Mouse (Mus musculus) neural tube, embryonic 11.5 days (tissue): ENCODE results near the gene Plac8. TPM values are rescaled to one million over a fixed set of nuclear protein-coding genes. Genes with fewer than 3 reads are reported as not detected.

Source experiments
- ATAC-seq: fragments of 200-750 bp; cut with Nextera tagmentation; 2 replicates; pipeline ENCODE4 v1.8.0; 2017; ENCODE audit warnings: moderate number of reproducible peaks, mild to moderate bottlenecking, moderate TSS enrichment, moderate library complexity; ENCODE audit not compliant: insufficient read depth, low FRiP score, low TSS enrichment
- DNase-seq: peaks from one replicate; pipeline ENCODE4 v3.0.0-alpha.2; 2015; ENCODE audit warnings: low spot score
- H3K27ac ChIP-seq: fragments of 300-500 bp; sonication (generic); 2 replicates; pipeline ENCODE4 v1.5.1; 2014; ENCODE audit warnings: low read depth, mild to moderate bottlenecking, low read length
- H3K27me3 ChIP-seq: fragments of 300-500 bp; sonication (generic); 2 replicates; pipeline ENCODE4 v1.6.1; 2014; ENCODE audit warnings: mild to moderate bottlenecking, low read length, mixed read lengths; ENCODE audit not compliant: control insufficient read depth, insufficient read depth
- H3K36me3 ChIP-seq: fragments of 300-500 bp; sonication (generic); 2 replicates; pipeline ENCODE4 v1.6.1; 2014; ENCODE audit warnings: mild to moderate bottlenecking, low read length, moderate library complexity, mixed read lengths; ENCODE audit not compliant: control insufficient read depth, insufficient read depth
- H3K4me1 ChIP-seq: fragments of 300-500 bp; sonication (generic); 2 replicates; pipeline ENCODE4 v1.6.1; 2014; ENCODE audit warnings: low read length, mixed read lengths; ENCODE audit not compliant: control insufficient read depth, insufficient read depth
- H3K4me2 ChIP-seq: fragments of 300-500 bp; sonication (generic); 2 replicates; pipeline ENCODE4 v1.6.1; 2014; ENCODE audit warnings: low read depth, mild to moderate bottlenecking, moderate library complexity
- H3K4me3 ChIP-seq: fragments of 300-500 bp; sonication (generic); 2 replicates; pipeline ENCODE4 v1.5.1; 2014; ENCODE audit warnings: low read depth, low read length
- H3K9ac ChIP-seq: fragments of 300-500 bp; sonication (generic); 2 replicates; pipeline ENCODE4 v1.6.1; 2014; ENCODE audit warnings: mild to moderate bottlenecking, low read length
- H3K9me3 ChIP-seq: fragments of 300-500 bp; sonication (generic); 2 replicates; pipeline ENCODE4 v1.6.1; 2016; ENCODE audit warnings: low read length; ENCODE audit not compliant: control insufficient read depth
- WGBS: fragments of 180-500 bp; shearing (Covaris S2); extraction: QIAGEN DNeasy Blood & Tissue Kit; methylation state at CpG from one replicate; pipeline ENCODE4 v1.1.7; 2014; 5-methylcytosine and 5-hydroxymethylcytosine counted together
- polyA plus RNA-seq: library from polyadenylated mRNA; unstranded; fragments of >200 nt; fragmentation: Nextera tagmentation; extraction: Ambion mirVana; gene quantifications from 2 replicates; pipeline ENCODE4 v1.2.1, GENCODE M21; 2014

Gene Plac8
- polyA plus RNA-seq, 1 experiment from 2014 or later: 2.5 TPM

DNA sequence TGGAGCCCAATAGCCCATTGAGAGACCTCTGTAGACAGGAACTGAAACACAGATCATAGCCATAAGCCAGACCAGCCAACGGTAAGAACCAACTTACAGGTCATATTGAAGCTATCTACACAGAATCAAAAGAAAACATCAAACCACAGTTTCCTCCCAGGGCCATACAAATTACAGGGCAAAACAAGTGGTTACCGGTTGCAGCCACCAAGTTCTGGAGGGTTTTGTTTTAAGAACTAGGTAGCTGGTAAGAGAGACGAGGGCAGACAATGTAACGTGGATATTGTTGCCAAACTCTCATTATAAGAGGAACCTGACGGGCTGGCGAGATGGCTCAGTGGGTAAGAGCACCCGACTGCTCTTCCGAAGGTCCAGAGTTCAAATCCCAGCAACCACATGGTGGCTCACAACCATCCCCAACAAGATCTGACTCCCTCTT is 13.2 kb upstream of the Plac8 start:
- Histone ChIP-seq H3K4me2 (no peak overlapping the region), H3K9me3 (no peaks in the 10 kb centered on the region), H3K4me3 (no peak overlapping the region), H3K27me3 (no peaks in the 10 kb centered on the region), H3K36me3 (no peaks in the 10 kb centered on the region), H3K27ac (no peak overlapping the region), H3K9ac (no peak overlapping the region), H3K4me1 (no peaks in the 10 kb centered on the region)
- no peak for ATAC-seq
- WGBS: 91% methylated on average over 8 of the region's 8 CpGs
- DNase-seq: no peak

DNA sequence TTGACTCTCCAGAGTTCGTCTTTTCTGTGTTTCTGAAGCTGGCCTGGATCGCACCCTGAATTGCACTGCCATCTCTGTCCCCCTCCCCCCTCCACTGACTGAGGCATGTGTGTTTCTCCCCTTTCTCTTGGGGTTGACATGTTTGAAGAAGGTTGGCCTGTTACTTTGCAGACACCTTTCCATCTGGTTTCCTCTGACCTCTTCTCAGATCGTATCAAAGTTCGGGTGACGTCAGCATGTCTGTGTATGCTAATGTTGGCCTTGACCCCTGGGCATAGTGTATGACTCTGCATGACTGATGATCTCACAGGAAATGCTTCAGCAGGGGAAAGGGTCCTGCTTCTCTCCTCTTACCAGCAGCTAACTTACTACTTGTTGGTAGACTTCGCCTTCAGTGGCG is 11.0 kb upstream of the Plac8 start:
- DNase-seq (no peak), ATAC-seq (no peak)
- no peaks in the 10 kb centered on the region for H3K27me3 ChIP-seq
- no peaks in the 10 kb centered on the region for H3K9me3 ChIP-seq
- no peak overlapping the region for H3K9ac ChIP-seq
- no peak overlapping the region for H3K4me3 ChIP-seq
- no peak overlapping the region for H3K4me2 ChIP-seq
- H3K36me3 ChIP-seq: no peaks in the 10 kb centered on the region
- H3K4me1 ChIP-seq: no peaks in the 10 kb centered on the region
- H3K27ac ChIP-seq: no peak overlapping the region
- 94% methylated on average over 7 of the region's 7 CpGs for WGBS

DNA sequence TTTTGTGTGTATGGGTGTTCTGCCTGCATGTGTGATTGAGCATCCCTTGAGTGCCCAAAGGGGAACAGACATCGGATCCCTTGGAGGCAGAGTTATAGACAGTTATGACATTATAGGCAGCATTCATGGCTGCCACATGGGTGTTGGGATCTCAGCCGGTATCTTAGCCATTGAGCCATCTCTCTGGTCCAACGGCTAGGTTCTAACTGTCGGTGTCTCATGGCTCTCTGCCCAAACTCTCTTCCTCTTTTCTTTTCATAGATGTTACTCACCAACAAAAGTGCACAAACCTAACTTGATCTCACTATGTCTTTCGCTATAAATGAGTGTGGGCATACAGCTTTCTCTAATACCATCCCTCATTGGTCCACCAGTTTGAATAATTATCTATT is 10.4 kb upstream of the Plac8 start:
- Histone ChIP-seq H3K4me3 (no peak overlapping the region), H3K4me2 (no peak overlapping the region), H3K36me3 (no peaks in the 10 kb centered on the region), H3K9me3 (no peaks in the 10 kb centered on the region), H3K27ac (no peak overlapping the region), H3K4me1 (no peaks in the 10 kb centered on the region), H3K9ac (no peak overlapping the region), H3K27me3 (no peaks in the 10 kb centered on the region)
- DNase-seq (no peak), ATAC-seq (no peak)
- 92% methylated on average over 5 of the region's 5 CpGs for whole genome bisulfite sequencing

DNA sequence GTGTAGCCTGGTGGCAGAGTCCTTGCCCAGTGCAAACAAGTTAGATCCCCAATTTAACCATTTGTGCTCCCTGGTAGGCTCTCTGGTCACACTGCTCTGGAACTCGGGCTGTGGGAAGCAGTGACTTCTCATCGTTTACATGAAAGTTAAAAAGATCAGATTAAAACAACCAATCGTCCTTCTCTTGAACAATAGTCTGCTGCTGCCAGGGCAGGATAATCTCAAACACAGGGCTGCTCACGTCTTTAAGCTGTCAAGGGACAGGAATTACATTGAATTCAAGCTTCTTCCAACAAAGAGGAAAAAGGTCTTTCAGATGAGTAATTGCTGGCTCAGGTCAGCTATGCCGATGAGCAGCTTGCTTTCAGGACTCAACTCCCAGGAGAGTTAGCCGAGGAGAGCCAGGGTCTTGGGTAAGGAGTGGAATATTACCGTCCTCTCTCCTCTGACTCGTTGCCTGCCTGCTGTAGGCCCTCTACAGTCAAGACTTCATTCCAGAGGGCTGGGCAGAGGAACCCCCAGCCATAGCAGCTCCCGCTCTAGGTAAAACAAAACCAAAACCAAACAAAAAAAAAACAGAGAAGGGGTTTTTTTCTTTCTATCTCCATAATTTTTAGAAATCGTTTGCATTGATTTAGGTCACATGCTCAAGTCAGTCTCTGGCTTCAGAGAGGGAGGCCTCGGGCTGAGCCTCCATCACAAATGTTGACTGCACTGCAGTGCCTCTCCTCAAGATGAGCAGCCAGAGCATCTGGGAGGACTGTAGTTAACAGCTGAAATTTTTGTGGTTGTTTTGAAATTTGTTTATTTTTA is 9.8 kb upstream of the Plac8 start:
- no peak overlapping the region for H3K4me3 ChIP-seq
- DNase-seq (no peak), ATAC-seq (no peak)
- H3K4me2 ChIP-seq: no peak overlapping the region
- WGBS: 77% methylated on average over 11 of the region's 11 CpGs
- no peaks in the 10 kb centered on the region for H3K4me1 ChIP-seq
- no peak overlapping the region for H3K9ac ChIP-seq
- no peaks in the 10 kb centered on the region for H3K9me3 ChIP-seq
- no peaks in the 10 kb centered on the region for H3K36me3 ChIP-seq
- no peak overlapping the region for H3K27ac ChIP-seq
- no peaks in the 10 kb centered on the region for H3K27me3 ChIP-seq

DNA sequence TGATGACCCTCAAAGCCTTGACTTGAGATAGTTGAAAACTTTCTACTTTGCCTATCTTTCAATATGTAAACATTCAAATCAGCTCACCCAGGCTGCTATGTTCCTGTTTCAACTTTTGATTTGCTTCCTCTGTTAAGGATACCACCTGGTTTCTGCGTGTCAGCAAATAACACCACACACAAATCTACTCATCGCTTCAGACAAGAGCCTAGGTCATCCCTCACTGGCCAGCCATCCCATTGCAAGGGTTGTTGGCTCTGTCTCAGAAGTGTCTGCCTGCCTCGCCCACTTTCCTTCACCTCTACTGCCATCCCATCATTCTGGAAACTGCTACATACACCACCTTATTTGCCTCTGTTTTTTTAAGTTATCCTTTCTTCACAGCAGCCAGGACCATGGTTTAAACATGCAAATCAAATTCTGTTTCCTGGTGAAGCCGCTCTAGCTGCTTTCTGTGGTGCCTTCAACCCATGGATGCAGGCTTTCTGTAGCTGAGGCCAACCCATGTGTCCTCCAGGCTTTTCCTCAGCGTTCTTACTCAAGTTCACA is 6.9 kb upstream of the Plac8 start:
- ATAC-seq: no peak

DNA sequence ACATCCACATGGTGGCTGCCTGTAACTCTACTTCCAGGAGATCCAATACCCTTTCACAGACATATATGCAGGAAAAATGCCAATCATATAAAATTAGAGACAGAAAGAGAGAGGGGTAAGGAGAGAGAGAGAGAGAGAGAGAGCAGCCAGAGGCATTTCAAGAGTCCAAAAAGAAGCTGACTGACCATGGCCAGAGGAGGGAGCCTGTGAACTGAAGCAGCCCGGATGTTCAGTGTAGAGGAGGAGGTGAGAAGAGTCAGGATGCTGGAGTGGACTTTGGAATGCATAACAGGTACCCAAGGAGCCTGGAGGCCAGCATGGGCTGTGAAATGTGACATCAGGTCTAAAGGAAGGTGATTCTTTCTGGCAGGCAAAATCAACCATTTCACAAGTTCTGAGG is 2.7 kb upstream of the Plac8 start:
- H3K27me3 ChIP-seq: no peaks in the 10 kb centered on the region
- no peak overlapping the region for H3K4me2 ChIP-seq
- H3K4me1 ChIP-seq: no peaks in the 10 kb centered on the region
- 76% methylated on average over 1 of the region's 1 CpGs for WGBS
- DNase-seq: no peak
- H3K9me3 ChIP-seq: no peaks in the 10 kb centered on the region
- no peak overlapping the region for H3K4me3 ChIP-seq
- no peak overlapping the region for H3K9ac ChIP-seq
- H3K36me3 ChIP-seq: no peaks in the 10 kb centered on the region
- no peak for ATAC-seq
- H3K27ac ChIP-seq: no peak overlapping the region

More for the DNA sequence above, 6.9 kb upstream of the Plac8 start:
- H3K9me3 ChIP-seq: no peaks in the 10 kb centered on the region
- no peaks in the 10 kb centered on the region for H3K27me3 ChIP-seq
- WGBS: 90% methylated on average over 5 of the region's 5 CpGs
- no peak overlapping the region for H3K9ac ChIP-seq
- H3K36me3 ChIP-seq: no peaks in the 10 kb centered on the region
- H3K4me2 ChIP-seq: no peak overlapping the region
- no peaks in the 10 kb centered on the region for H3K4me1 ChIP-seq
- no peak overlapping the region for H3K4me3 ChIP-seq
- H3K27ac ChIP-seq: no peak overlapping the region
- DNase-seq: no peak

DNA sequence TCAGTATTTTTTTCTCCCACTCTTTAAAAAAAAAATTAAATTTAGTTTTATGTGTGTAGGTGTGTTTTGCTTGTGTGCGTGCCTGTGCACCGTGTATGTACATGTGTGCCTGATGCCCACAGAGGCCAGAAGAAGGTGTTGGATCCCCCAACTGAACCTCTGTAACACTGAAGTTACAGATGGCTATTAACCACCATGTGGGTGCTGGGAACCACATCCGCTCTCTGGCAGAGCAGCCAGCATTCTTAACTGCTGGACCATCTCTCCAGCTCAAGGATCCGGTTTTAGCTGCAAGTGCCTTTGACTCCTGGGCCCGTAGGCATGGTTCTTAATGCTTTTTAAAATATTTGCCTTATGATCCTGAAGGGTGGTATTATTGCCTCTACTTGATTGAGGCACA is 1.2 kb upstream of the Plac8 start:
- H3K27ac ChIP-seq: no peak overlapping the region
- WGBS: 90% methylated on average over 5 of the region's 5 CpGs
- no peak overlapping the region for H3K4me3 ChIP-seq
- no peaks in the 10 kb centered on the region for H3K27me3 ChIP-seq
- H3K4me1 ChIP-seq: no peaks in the 10 kb centered on the region
- DNase-seq (no peak), ATAC-seq (no peak)
- no peak overlapping the region for H3K4me2 ChIP-seq
- H3K36me3 ChIP-seq: no peaks in the 10 kb centered on the region
- H3K9ac ChIP-seq: no peak overlapping the region
- no peaks in the 10 kb centered on the region for H3K9me3 ChIP-seq

DNA sequence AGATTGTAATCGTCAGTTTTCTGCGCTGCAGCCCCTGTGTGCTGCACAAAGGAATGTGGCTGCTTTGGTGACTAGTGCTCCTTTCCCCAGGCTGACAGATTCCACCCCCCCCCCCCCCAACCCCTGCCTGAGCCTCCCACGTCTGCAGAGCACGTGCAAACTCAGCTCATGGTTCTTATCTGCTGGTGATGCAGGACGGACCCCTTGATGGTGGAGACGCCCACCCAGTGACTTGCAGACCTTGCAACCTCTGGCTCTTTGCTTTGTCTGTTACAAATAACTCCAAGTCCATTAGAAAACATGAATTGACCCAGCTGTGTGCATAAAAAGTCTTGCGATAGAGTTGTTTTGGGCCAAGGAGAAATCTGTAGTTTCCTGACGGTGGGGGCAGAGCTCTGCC is 1.3 kb downstream of the Plac8 start:
- no peak overlapping the region for H3K27ac ChIP-seq
- H3K4me3 ChIP-seq: no peak overlapping the region
- 48% methylated on average over 8 of the region's 8 CpGs for WGBS
- no peak overlapping the region for H3K9ac ChIP-seq
- no peaks in the 10 kb centered on the region for H3K4me1 ChIP-seq
- H3K27me3 ChIP-seq: no peaks in the 10 kb centered on the region
- no peaks in the 10 kb centered on the region for H3K9me3 ChIP-seq
- no peak for ATAC-seq
- DNase-seq: no peak
- no peak overlapping the region for H3K4me2 ChIP-seq
- H3K36me3 ChIP-seq: no peaks in the 10 kb centered on the region

DNA sequence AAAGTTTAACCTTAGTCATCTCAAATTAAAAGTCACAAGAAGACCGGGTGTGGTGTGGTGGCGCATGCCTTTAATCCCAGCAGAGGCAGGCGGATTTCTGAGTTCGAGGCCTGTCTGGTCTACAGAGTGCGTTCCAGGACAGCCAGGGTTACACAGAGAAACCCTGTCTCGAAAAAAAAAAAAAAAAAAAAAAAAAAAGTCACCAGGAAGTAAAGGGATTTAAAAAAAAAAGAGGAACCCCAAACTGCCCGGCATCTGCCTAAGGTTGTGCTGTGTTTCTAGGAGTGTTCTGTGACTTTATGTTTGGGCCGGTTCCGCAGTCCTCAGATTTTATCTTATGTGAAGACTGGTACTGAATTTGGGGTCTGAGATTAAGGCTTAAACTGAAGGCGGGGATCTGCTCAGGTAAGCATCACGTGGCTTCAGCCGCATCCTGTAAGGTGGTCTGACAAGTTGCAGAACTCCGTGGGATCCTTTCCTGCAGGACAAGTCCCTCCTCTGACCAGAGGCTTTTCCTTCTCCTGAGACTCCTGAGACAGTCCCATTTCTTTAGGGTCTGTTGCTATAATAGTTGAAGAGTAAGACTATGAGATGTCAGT is 1.9 kb downstream of the Plac8 start:
- no peak overlapping the region for H3K4me3 ChIP-seq
- no peaks in the 10 kb centered on the region for H3K36me3 ChIP-seq
- no peaks in the 10 kb centered on the region for H3K27me3 ChIP-seq
- ATAC-seq (no peak), DNase-seq (no peak)
- no peaks in the 10 kb centered on the region for H3K4me1 ChIP-seq
- no peaks in the 10 kb centered on the region for H3K9me3 ChIP-seq
- no peak overlapping the region for H3K4me2 ChIP-seq
- no peak overlapping the region for H3K27ac ChIP-seq
- no peak overlapping the region for H3K9ac ChIP-seq
- 82% methylated on average over 13 of the region's 13 CpGs for WGBS
